ENCODE assay signal across 12 mouse cellular contexts in genomic region chr17:87737144-87737543, GRCm38 (mm10).
"Had no signal": no experiment of that assay in that cellular context is flagged by ENCODE, and none has a peak within 500 bp of the region (broad histone marks: within the 10 kb centered on the region; RNA-seq: fewer than 3 reads in every experiment).

No protein-coding gene starts in this region.

- DNase-seq: kidney, adult 9 months; kidney, postnatal 36 days; lung, adult 2 months; thymus, postnatal 4 days had no signal

- H3K27me3 ChIP-seq: liver, embryonic 15.5 days; midbrain, embryonic 12.5 days had no signal

- H3K4me2 ChIP-seq: liver, embryonic 11.5 days; liver, embryonic 15.5 days; midbrain, embryonic 12.5 days had no signal

- H3K4me3 ChIP-seq: layer of hippocampus, adult 2 months; limb, embryonic 10.5 days; liver, embryonic 15.5 days; midbrain, embryonic 12.5 days had no signal

- H3K9me3 ChIP-seq: limb, embryonic 10.5 days; liver, embryonic 15.5 days; midbrain, embryonic 12.5 days had no signal

- H3K4me1 ChIP-seq: limb, embryonic 10.5 days; liver, embryonic 15.5 days had no signal

- H3K9ac ChIP-seq: liver, embryonic 15.5 days; midbrain, embryonic 12.5 days had no signal

- H3K27ac ChIP-seq: kidney, postnatal 0 days; layer of hippocampus, adult 2 months; limb, embryonic 10.5 days; liver, embryonic 15.5 days; macrophage; midbrain, embryonic 12.5 days; stomach, postnatal 0 days had no signal

- H3K36me3 ChIP-seq: limb, embryonic 10.5 days; liver, embryonic 15.5 days; midbrain, embryonic 12.5 days had no signal
